ENCODE assay signal across 7 mouse cellular contexts in genomic region chr3:88139243-88140177, GRCm38 (mm10). TPM values are rescaled to one million over a fixed set of nuclear protein-coding genes. Genes with fewer than 3 reads are reported as not detected.
DNase-seq lines count a peak whose midpoint lies in the region; ATAC-seq and TF ChIP-seq lines count a peak whose summit lies in the region.

No protein-coding gene starts in this region.

- ATAC-seq in hindbrain, embryonic 13.5 days (ENCODE audit: low FRiP score) = no peak
- ATAC-seq in liver, embryonic 15.5 days (ENCODE audit: insufficient read depth) = no peak

- peak overlapping the region; percentile 56 to 72 (median 69) for H3K4me3 ChIP-seq in CH12.LX (replicated peaks in 1 of 3; ENCODE audit: low read depth in 2 of 3, low read length in 2 of 3, poor library complexity in 1 of 3)
- H3K4me3 ChIP-seq in embryonic facial prominence, embryonic 10.5 days = peak overlapping the region; percentile 70
- peak overlapping the region; percentile 51 for H3K4me3 ChIP-seq in hindbrain, embryonic 13.5 days
- H3K4me3 ChIP-seq in liver, embryonic 15.5 days (replicated peaks) = peak overlapping the region; percentile 60
- H3K4me3 ChIP-seq in small intestine, adult 2 months (ENCODE audit: low read depth, low read length) = peak overlapping the region; percentile 72

- H3K36me3 ChIP-seq in CH12.LX (replicated peaks in 1 of 2; ENCODE audit: control insufficient read depth in 1 of 2, insufficient read depth in 1 of 2, low read length in 1 of 2) = peaks cover 0 to 2% of the 10 kb centered on the region in 2 experiments
- H3K36me3 ChIP-seq in embryonic facial prominence, embryonic 10.5 days (replicated peaks) = no peaks in the 10 kb centered on the region
- no peaks in the 10 kb centered on the region for H3K36me3 ChIP-seq in hindbrain, embryonic 13.5 days
- no peaks in the 10 kb centered on the region for H3K36me3 ChIP-seq in liver, embryonic 15.5 days (replicated peaks)
- H3K36me3 ChIP-seq in small intestine, adult 2 months (ENCODE audit: control insufficient read depth, insufficient read depth, low read length) = no peaks in the 10 kb centered on the region

- TF ChIP-seq POLR2A in CH12.LX (IDR thresholded peaks at IDR 0.05; ENCODE audit: low read depth, low read length) = no peak
- TF ChIP-seq POLR2A in small intestine, adult 2 months (IDR thresholded peaks at IDR 0.05; ENCODE audit: low read depth, low read length) = no peak

- dilution Hi-C loops in CH12.LX (cut with MboI; ENCODE audit: extremely low pct_ligation_motif_present, extremely low pct_unique_long_range_greater_than_20kb, low sequenced_read_pairs) = no loop called here

- H3K79me2 ChIP-seq in CH12.LX (replicated peaks; ENCODE audit: control insufficient read depth, extremely low read depth, insufficient read depth, poor library complexity, severe bottlenecking) = peaks cover 20% of the 10 kb centered on the region

- H3K9ac ChIP-seq in CH12.LX (ENCODE audit: insufficient read depth, low read depth) = peak overlapping the region; percentile 80
- H3K9ac ChIP-seq in hindbrain, embryonic 13.5 days = peak overlapping the region; percentile 71
- peak overlapping the region; percentile 50 for H3K9ac ChIP-seq in liver, embryonic 15.5 days

- H3K9me3 ChIP-seq in CH12.LX (replicated peaks; ENCODE audit: low read length) = no peaks in the 10 kb centered on the region
- H3K9me3 ChIP-seq in embryonic facial prominence, embryonic 10.5 days = no peaks in the 10 kb centered on the region
- no peaks in the 10 kb centered on the region for H3K9me3 ChIP-seq in hindbrain, embryonic 13.5 days
- no peaks in the 10 kb centered on the region for H3K9me3 ChIP-seq in liver, embryonic 15.5 days (replicated peaks)

- DNase-seq in A20 (ENCODE audit: low read depth, low spot score) (peak; percentile 65), CH12.LX (ENCODE audit: extremely low read depth) (no peak)
- no peak for DNase-seq in embryonic facial prominence, embryonic 10.5 days (ENCODE audit: low spot score)
- no peak for DNase-seq in layer of hippocampus, adult 11-12 months (ENCODE audit: low spot score)

- peak overlapping the region; percentile 88 for H3K27ac ChIP-seq in CH12.LX (ENCODE audit: insufficient read depth, low read depth)
- H3K27ac ChIP-seq in embryonic facial prominence, embryonic 10.5 days (replicated peaks) = peak overlapping the region; percentile 92
- peak overlapping the region; percentile 99 for H3K27ac ChIP-seq in hindbrain, embryonic 13.5 days
- H3K27ac ChIP-seq in liver, embryonic 15.5 days (replicated peaks) = peak overlapping the region; percentile 96
- peak overlapping the region; percentile 96 for H3K27ac ChIP-seq in small intestine, adult 2 months (ENCODE audit: insufficient read depth, low read depth, low read length)

- peak overlapping the region; percentile 84 for H3K4me2 ChIP-seq in CH12.LX (ENCODE audit: insufficient read depth, low read depth, poor library complexity, severe bottlenecking)
- peak overlapping the region; percentile 86 for H3K4me2 ChIP-seq in hindbrain, embryonic 13.5 days
- peak overlapping the region; percentile 91 for H3K4me2 ChIP-seq in liver, embryonic 15.5 days

- TF ChIP-seq RAD21 in CH12.LX (IDR thresholded peaks at IDR 0.05; ENCODE audit: low read depth, low read length) = no peak

- peaks cover 10 to 45% of the 10 kb centered on the region in 2 experiments for H3K4me1 ChIP-seq in CH12.LX (ENCODE audit: control insufficient read depth in 1 of 2, insufficient read depth in 2 of 2)
- H3K4me1 ChIP-seq in embryonic facial prominence, embryonic 10.5 days = peaks cover 69% of the 10 kb centered on the region
- H3K4me1 ChIP-seq in hindbrain, embryonic 13.5 days (replicated peaks) = peaks cover 44% of the 10 kb centered on the region
- H3K4me1 ChIP-seq in liver, embryonic 15.5 days (replicated peaks) = peaks cover 73% of the 10 kb centered on the region
- peaks cover 31% of the 10 kb centered on the region; the same call in 1 of the 2 replicates for H3K4me1 ChIP-seq in small intestine, adult 2 months (ENCODE audit: control insufficient read depth, insufficient read depth, insufficient read length, low read length)

- in situ Hi-C loops in CH12.LX (cut with MboI; ENCODE audit: low pct_ligation_motif_present, low pct_unique_long_range_greater_than_20kb, low sequenced_read_pairs) = no loop called here

- no peak for TF ChIP-seq CTCF in CH12.LX (conservative IDR thresholded peaks at IDR 0.05 in 1 of 2, IDR thresholded peaks at IDR 0.05 in 1 of 2; ENCODE audit: low read depth in 2 of 2, low read length in 2 of 2)
- no peak for TF ChIP-seq CTCF in small intestine, adult 2 months (IDR thresholded peaks at IDR 0.05; ENCODE audit: extremely low read depth, insufficient read length, insufficient replicate concordance, low read depth, low read length)

- no peak for TF ChIP-seq EP300 in CH12.LX (IDR thresholded peaks at IDR 0.05; ENCODE audit: low read length)

- WGBS in embryonic facial prominence, embryonic 10.5 days = 17% methylated on average over 25 of the region's 25 CpGs
- 17% methylated on average over 25 of the region's 25 CpGs for whole genome bisulfite sequencing in hindbrain, embryonic 13.5 days
- WGBS in liver, embryonic 15.5 days (ENCODE audit: insufficient replicate concordance) = 18% methylated on average over 25 of the region's 25 CpGs
- 20% methylated on average over 25 of the region's 25 CpGs for WGBS in small intestine, adult 2 months

- no peaks in the 10 kb centered on the region for H3K27me3 ChIP-seq in CH12.LX (replicated peaks)
- peaks cover 26% of the 10 kb centered on the region for H3K27me3 ChIP-seq in embryonic facial prominence, embryonic 10.5 days (replicated peaks; ENCODE audit: low read depth, poor library complexity, severe bottlenecking)
- H3K27me3 ChIP-seq in hindbrain, embryonic 13.5 days = peaks cover 20% of the 10 kb centered on the region
- peaks cover 18% of the 10 kb centered on the region; the same call in 1 of the 2 replicates for H3K27me3 ChIP-seq in liver, embryonic 15.5 days
- H3K27me3 ChIP-seq in small intestine, adult 2 months (ENCODE audit: control insufficient read depth, insufficient read depth, low read length) = no peaks in the 10 kb centered on the region

TF ChIP-seq in CH12.LX, 34 proteins besides CTCF, POLR2A, EP300 and RAD21 (continues in another document):
- TF ChIP-seq MXI1 (IDR thresholded peaks at IDR 0.05; ENCODE audit: low read depth, low read length) = peak; percentile 57; the same call in 1 of the 2 replicates
- no peak for TF ChIP-seq TBP (conservative IDR thresholded peaks at IDR 0.05; ENCODE audit: low read depth, low read length)
- no peak for TF ChIP-seq JUND (conservative IDR thresholded peaks at IDR 0.05; ENCODE audit: low read depth, low read length)
- TF ChIP-seq CHD1 (IDR thresholded peaks at IDR 0.05; ENCODE audit: low read depth, low read length) = 0 out of 2 replicates have a peak, but pooled peaks have one; percentile 58
- TF ChIP-seq USF2 (conservative IDR thresholded peaks at IDR 0.05; ENCODE audit: low read depth, low read length) = no peak
- no peak for TF ChIP-seq ELF1 (IDR thresholded peaks at IDR 0.05; ENCODE audit: low read depth, low read length)
- TF ChIP-seq BHLHE40 (IDR thresholded peaks at IDR 0.05; ENCODE audit: low read depth, low read length) = peak; percentile 31; the same call in 1 of the 2 replicates
- TF ChIP-seq JUN (IDR thresholded peaks at IDR 0.05; ENCODE audit: insufficient read depth, low read depth, low read length) = no peak
- TF ChIP-seq MEF2A (IDR thresholded peaks at IDR 0.05; ENCODE audit: borderline replicate concordance, low read depth, low read length) = no peak
- TF ChIP-seq GABPA (IDR thresholded peaks at IDR 0.05; ENCODE audit: insufficient replicate concordance, low read depth, low read length) = no peak
- TF ChIP-seq ZC3H11A (IDR thresholded peaks at IDR 0.05; ENCODE audit: low read depth, low read length) = no peak
- TF ChIP-seq CHD2 (IDR thresholded peaks at IDR 0.05; ENCODE audit: low read length) = 0 out of 2 replicates have a peak, but pooled peaks have one; percentile 34
- peak; percentile 71 for TF ChIP-seq SIN3A (IDR thresholded peaks at IDR 0.05; ENCODE audit: low read length)
- TF ChIP-seq KAT2A (IDR thresholded peaks at IDR 0.05; ENCODE audit: insufficient replicate concordance, low read length) = no peak
- 0 out of 2 replicates have a peak, but pooled peaks have one; percentile 31 for TF ChIP-seq ZMIZ1 (IDR thresholded peaks at IDR 0.05; ENCODE audit: low read depth, low read length)
- TF ChIP-seq ETS1 (conservative IDR thresholded peaks at IDR 0.05; ENCODE audit: low read depth, low read length) = no peak
- no peak for TF ChIP-seq PAX5 (IDR thresholded peaks at IDR 0.05; ENCODE audit: low read length)
- no peak for TF ChIP-seq RCOR1 (conservative IDR thresholded peaks at IDR 0.05; ENCODE audit: low read depth, low read length)
- TF ChIP-seq SMC3 (IDR thresholded peaks at IDR 0.05; ENCODE audit: low read depth, low read length) = no peak
- TF ChIP-seq ZNF384 (IDR thresholded peaks at IDR 0.05; ENCODE audit: low read depth, low read length) = no peak
- TF ChIP-seq USF1 (IDR thresholded peaks at IDR 0.05; ENCODE audit: low read depth, low read length) = no peak
- TF ChIP-seq E2F4 (IDR thresholded peaks at IDR 0.05; ENCODE audit: insufficient replicate concordance, low read depth, low read length) = no peak
- 0 out of 2 replicates have a peak, but pooled peaks have one; percentile 41 for TF ChIP-seq TCF12 (IDR thresholded peaks at IDR 0.05; ENCODE audit: low read depth, low read length)
- TF ChIP-seq MYC (IDR thresholded peaks at IDR 0.05; ENCODE audit: low read depth, low read length) = no peak

RNA-seq across cellular contexts. Expression of gene Mef2d, which starts 2.7 kb away (rescaled TPM):
- total RNA-seq in CH12.LX (2012; rRNA removed) = 10.9 and 11.0 TPM in 2 replicates
- 4.3 and 4.8 TPM in 2 replicates for total RNA-seq in CH12.LX (2014; rRNA removed)
- 51.2 and 75.8 TPM in 2 replicates for polyA plus RNA-seq in CH12.LX (2012; ENCODE audit: insufficient read length, low read depth)
- 11.1 and 12.1 TPM in 2 replicates for polyA plus RNA-seq in embryonic facial prominence, embryonic 10.5 days (2016; fragmentation: Nextera tagmentation; extraction: Ambion mirVana)
- 14.5 and 14.8 TPM in 2 replicates for polyA plus RNA-seq in hindbrain, embryonic 13.5 days (2015; fragmentation: Nextera tagmentation; extraction: Ambion mirVana)
- 6.8 and 7.1 TPM in 2 replicates for polyA plus RNA-seq in liver, embryonic 15.5 days (2015; fragmentation: Nextera tagmentation; extraction: Ambion mirVana)
- 61.9 and 89.7 TPM in 2 replicates for polyA plus RNA-seq in small intestine, adult 2 months (2012; rRNA removed)

RNA-seq across cellular contexts. Expression of gene Iqgap3, which starts 57.7 kb away (rescaled TPM):
- 15.9 and 21.9 TPM in 2 replicates for total RNA-seq in CH12.LX (2012; rRNA removed)
- 12.1 and 13.0 TPM in 2 replicates for total RNA-seq in CH12.LX (2014; rRNA removed)
- 16.1 and 18.3 TPM in 2 replicates for polyA plus RNA-seq in CH12.LX (2012; ENCODE audit: insufficient read length, low read depth)
- polyA plus RNA-seq in embryonic facial prominence, embryonic 10.5 days (2016; fragmentation: Nextera tagmentation; extraction: Ambion mirVana) = 27.3 and 28.2 TPM in 2 replicates
- polyA plus RNA-seq in hindbrain, embryonic 13.5 days (2015; fragmentation: Nextera tagmentation; extraction: Ambion mirVana) = 3.2 and 3.6 TPM in 2 replicates
- 7.3 and 8.0 TPM in 2 replicates for polyA plus RNA-seq in liver, embryonic 15.5 days (2015; fragmentation: Nextera tagmentation; extraction: Ambion mirVana)
- polyA plus RNA-seq in small intestine, adult 2 months (2012; rRNA removed) = 7.1 and 14.6 TPM in 2 replicates
